Mouse (Mus musculus) heart, embryonic 12.5 days (tissue): ENCODE measurements around the gene Il16. TPM values are rescaled to one million over a fixed set of nuclear protein-coding genes. Genes with fewer than 3 reads are reported as not detected.

Source experiments
- ATAC-seq: fragments of 200-750 bp; cut with Nextera tagmentation; 2 replicates; pipeline ENCODE4 v1.8.0; 2017; ENCODE audit warnings: moderate TSS enrichment, moderate library complexity; ENCODE audit not compliant: insufficient number of reproducible peaks, low FRiP score
- H3K27ac ChIP-seq: fragments of 300-500 bp; sonication (generic); 2 replicates; pipeline ENCODE4 v1.5.1; 2016; ENCODE audit warnings: mild to moderate bottlenecking, moderate library complexity; ENCODE audit not compliant: poor library complexity, severe bottlenecking
- H3K27me3 ChIP-seq: fragments of 300-500 bp; sonication (generic); replicated peaks from 2 replicates; pipeline ENCODE4 v1.6.1; 2016; ENCODE audit warnings: mild to moderate bottlenecking, moderate library complexity
- H3K36me3 ChIP-seq: fragments of 300-500 bp; sonication (generic); 2 replicates; pipeline ENCODE4 v1.6.1; 2016; ENCODE audit warnings: mild to moderate bottlenecking, moderate library complexity
- H3K4me1 ChIP-seq: fragments of 300-500 bp; sonication (generic); replicated peaks from 2 replicates; pipeline ENCODE4 v1.6.1; 2016; ENCODE audit warnings: mild to moderate bottlenecking
- H3K4me2 ChIP-seq: fragments of 300-500 bp; sonication (generic); 2 replicates; pipeline ENCODE4 v1.6.1; 2016; ENCODE audit warnings: mild to moderate bottlenecking, moderate library complexity
- H3K4me3 ChIP-seq: fragments of 300-500 bp; sonication (generic); 2 replicates; pipeline ENCODE4 v1.5.1; 2016; ENCODE audit warnings: mild to moderate bottlenecking
- H3K9ac ChIP-seq: fragments of 300-500 bp; sonication (generic); 2 replicates; pipeline ENCODE4 v1.6.1; 2016; ENCODE audit warnings: mild to moderate bottlenecking, moderate library complexity
- H3K9me3 ChIP-seq: fragments of 300-500 bp; sonication (generic); replicated peaks from 2 replicates; pipeline ENCODE4 v1.6.1; 2016; ENCODE audit warnings: mild to moderate bottlenecking, moderate library complexity
- WGBS: fragments of 180-500 bp; shearing (Covaris S2); methylation state at CpG from one replicate; pipeline ENCODE4 v1.1.7; 2016; 5-methylcytosine and 5-hydroxymethylcytosine counted together
- polyA plus RNA-seq: library from polyadenylated mRNA; unstranded; fragments of >200 nt; fragmentation: Nextera tagmentation; extraction: Ambion mirVana; gene quantifications from 2 replicates; pipeline ENCODE4 v1.2.1, GENCODE M21; 2016

Il16 gene
- polyA plus RNA-seq, 1 experiment from 2014 or later, result 2.0 TPM

DNA sequence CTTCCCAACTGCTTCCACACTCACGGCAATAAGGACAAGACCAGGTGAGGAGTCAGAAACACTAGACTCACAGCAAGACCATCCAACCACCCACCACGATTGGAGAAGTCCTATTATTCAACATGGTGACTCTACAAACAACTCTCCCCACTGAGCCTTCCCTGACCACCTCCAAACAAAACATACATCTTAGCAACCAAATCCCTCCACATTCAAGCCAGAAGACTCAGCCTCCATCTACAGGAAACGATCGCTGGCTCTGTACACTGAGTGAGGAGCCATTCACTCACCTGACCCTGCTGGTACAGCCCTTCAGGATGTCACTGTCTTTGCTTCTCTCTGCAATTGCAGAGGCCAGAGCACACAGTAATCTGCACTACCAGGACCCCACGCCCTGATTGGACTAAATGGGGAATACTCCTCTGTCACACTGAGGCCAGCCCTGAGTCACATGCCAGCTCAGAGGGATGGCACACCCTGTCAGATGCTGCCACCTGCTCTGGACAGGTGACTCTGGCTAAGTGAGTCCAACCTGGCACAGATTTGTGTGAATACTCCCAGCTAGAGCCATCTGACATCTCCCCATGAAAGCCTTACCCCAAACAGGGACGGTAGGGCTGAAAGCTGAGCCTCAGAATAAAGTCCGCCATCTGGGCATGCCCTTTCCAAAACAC lies 10.3 kb downstream of the Il16 start:
- no peaks in the 10 kb centered on the region for H3K36me3 ChIP-seq
- H3K4me3 ChIP-seq, result no peak overlapping the region
- H3K9ac ChIP-seq, result no peak overlapping the region
- peaks cover 21% of the 10 kb centered on the region for H3K4me1 ChIP-seq
- 87% methylated on average over 7 of the region's 7 CpGs for WGBS
- H3K9me3 ChIP-seq, result no peaks in the 10 kb centered on the region
- no peak overlapping the region for H3K4me2 ChIP-seq
- ATAC-seq, result no peak
- H3K27ac ChIP-seq, result no peak overlapping the region
- 0 out of 2 replicates have a peak, but pooled peaks cover 4% of the 10 kb centered on the region for H3K27me3 ChIP-seq

DNA sequence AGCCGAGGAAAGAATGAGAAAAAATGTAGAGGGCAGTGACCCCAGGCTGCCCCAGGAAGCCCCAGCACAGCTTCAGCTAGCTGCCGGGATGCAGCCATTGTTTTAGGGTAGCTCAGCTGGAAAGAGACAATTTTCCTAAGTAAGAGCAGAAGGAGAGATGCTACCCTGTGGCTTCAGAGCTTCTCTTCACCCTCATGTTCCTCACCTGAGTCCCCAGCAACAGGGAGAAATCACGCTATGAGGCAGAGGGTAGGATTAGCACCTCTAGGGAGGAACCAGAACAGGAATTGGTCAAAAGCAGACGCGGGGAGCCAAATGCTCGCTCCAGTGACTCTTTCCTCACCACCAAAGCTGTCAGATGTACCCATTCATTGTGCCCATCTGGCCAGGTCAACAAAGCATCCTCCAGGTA lies 10.8 kb downstream of the Il16 start:
- no peak overlapping the region for H3K4me2 ChIP-seq
- no peak overlapping the region for H3K9ac ChIP-seq
- no peak overlapping the region for H3K4me3 ChIP-seq
- H3K9me3 ChIP-seq, result no peaks in the 10 kb centered on the region
- no peaks in the 10 kb centered on the region for H3K36me3 ChIP-seq
- ATAC-seq, result no peak
- no peak overlapping the region for H3K27ac ChIP-seq
- WGBS, result 65% methylated on average over 6 of the region's 6 CpGs
- 0 out of 2 replicates have a peak, but pooled peaks cover 4% of the 10 kb centered on the region for H3K27me3 ChIP-seq
- peaks cover 15% of the 10 kb centered on the region for H3K4me1 ChIP-seq

DNA sequence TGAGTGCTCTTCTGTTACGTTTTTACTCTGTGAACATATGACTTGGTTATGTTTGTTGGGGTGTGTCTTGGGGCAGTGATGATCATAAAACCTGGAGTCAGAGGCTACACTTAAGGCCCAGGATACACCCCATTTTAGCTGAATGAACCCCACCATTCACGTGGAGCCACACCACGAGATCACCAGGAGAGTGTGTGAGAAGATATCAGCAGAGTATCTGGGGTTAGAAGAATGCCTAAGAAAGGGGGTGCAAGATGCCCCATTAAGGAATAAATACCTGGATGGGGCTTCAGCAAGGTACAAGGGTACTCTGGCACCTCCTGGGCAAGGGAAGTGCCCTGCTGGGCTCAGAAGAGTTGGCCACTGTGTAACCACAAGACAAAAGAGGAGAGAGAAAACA lies 11.3 kb downstream of the Il16 start:
- Histone ChIP-seq H3K4me2 (no peak overlapping the region), H3K27ac (no peak overlapping the region), H3K9ac (no peak overlapping the region), H3K27me3 (0 out of 2 replicates have a peak, but pooled peaks cover 4% of the 10 kb centered on the region), H3K4me1 (peaks cover 11% of the 10 kb centered on the region), H3K4me3 (no peak overlapping the region), H3K36me3 (no peaks in the 10 kb centered on the region), H3K9me3 (no peaks in the 10 kb centered on the region)
- no peak for ATAC-seq
- WGBS, result 83% methylated on average over 3 of the region's 3 CpGs

DNA sequence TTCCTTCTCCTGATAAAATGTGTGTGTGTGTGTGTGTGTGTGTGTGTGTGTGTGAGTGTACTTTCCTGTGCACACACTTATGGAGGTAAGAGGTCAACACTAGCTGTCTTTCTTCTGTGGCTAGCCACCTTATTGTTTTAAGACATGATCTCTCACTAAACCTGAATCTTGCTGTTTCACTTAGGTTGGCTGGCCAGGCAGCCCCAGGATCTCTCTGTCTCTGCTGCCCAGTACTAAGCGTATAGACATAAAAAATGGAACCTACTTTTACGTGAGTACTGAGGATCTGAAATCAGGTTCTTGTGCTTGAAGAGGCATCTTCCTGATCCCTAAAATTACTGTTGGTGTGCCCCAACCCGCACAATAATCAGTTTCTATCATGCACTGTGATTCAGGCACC lies 12.7 kb downstream of the Il16 start:
- WGBS, result 84% methylated on average over 3 of the region's 3 CpGs
- H3K4me1 ChIP-seq, result no peaks in the 10 kb centered on the region
- no peak overlapping the region for H3K4me3 ChIP-seq
- H3K36me3 ChIP-seq, result no peaks in the 10 kb centered on the region
- 0 out of 2 replicates have a peak, but pooled peaks cover 4% of the 10 kb centered on the region for H3K27me3 ChIP-seq
- ATAC-seq, result no peak
- H3K4me2 ChIP-seq, result no peak overlapping the region
- no peaks in the 10 kb centered on the region for H3K9me3 ChIP-seq
- no peak overlapping the region for H3K9ac ChIP-seq
- no peak overlapping the region for H3K27ac ChIP-seq

DNA sequence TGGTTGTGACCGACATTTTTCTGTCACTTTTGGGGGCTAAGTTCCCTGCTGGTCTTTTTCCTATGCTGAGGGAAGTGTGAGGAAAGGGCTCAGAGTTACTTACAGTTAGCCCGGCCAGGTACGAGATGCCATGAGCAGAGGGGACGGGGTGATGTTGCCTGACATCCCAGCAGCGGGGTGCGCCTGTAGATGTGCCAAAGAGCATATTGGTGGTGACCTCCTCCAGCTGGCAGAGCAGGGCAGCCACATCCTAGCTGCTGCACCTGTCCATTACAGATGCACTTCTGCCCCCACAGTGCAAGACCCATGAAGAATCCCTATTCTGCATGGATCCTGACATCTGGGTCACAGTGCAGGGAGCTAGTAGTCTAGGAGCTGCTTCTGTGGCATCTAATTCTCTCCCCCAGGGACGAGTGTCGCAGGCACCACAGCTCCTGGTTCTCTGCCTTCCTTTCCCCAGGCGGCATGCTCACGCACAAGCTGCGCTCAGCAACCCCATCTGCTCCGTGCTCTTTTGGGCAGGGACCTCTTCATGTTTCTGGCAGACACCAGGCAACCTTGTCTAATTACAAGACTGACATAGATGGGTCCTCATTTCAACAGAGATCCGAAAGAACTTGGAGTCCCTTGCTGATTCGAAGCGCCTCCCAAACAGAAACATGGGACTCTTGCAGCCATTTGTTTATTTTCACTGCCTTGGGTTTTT lies 13.4 kb downstream of the Il16 start:
- Histone ChIP-seq H3K27ac (no peak overlapping the region), H3K4me1 (no peaks in the 10 kb centered on the region), H3K36me3 (no peaks in the 10 kb centered on the region), H3K4me2 (no peak overlapping the region), H3K9ac (no peak overlapping the region), H3K27me3 (0 out of 2 replicates have a peak, but pooled peaks cover 4% of the 10 kb centered on the region), H3K4me3 (no peak overlapping the region), H3K9me3 (no peaks in the 10 kb centered on the region)
- WGBS, result 76% methylated on average over 15 of the region's 15 CpGs
- no peak for ATAC-seq

DNA sequence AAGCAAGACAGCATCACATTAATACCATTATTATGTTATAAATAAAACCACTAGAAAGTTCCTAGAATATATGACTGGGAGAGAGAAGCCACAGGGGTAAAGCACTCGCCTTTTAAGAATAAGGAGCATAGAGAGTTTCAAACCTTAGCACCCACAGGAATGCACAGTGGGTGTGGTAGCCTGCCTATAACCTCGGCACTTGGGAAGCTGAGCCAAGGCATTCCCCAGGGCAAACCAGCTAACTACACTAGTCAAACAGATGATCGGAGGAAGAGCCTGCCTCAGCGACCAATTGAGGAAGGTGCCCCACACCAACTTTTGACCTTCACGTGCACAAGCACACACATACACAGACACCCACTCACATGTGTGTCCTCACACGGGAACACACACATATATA lies 14.2 kb downstream of the Il16 start:
- Histone ChIP-seq H3K9me3 (no peaks in the 10 kb centered on the region), H3K4me1 (0 out of 2 replicates have a peak, but pooled peaks cover 6% of the 10 kb centered on the region), H3K4me3 (no peak overlapping the region), H3K4me2 (no peak overlapping the region), H3K36me3 (no peaks in the 10 kb centered on the region), H3K9ac (no peak overlapping the region), H3K27me3 (0 out of 2 replicates have a peak, but pooled peaks cover 4% of the 10 kb centered on the region), H3K27ac (no peak overlapping the region)
- no peak for ATAC-seq
- 80% methylated on average over 6 of the region's 6 CpGs for WGBS

DNA sequence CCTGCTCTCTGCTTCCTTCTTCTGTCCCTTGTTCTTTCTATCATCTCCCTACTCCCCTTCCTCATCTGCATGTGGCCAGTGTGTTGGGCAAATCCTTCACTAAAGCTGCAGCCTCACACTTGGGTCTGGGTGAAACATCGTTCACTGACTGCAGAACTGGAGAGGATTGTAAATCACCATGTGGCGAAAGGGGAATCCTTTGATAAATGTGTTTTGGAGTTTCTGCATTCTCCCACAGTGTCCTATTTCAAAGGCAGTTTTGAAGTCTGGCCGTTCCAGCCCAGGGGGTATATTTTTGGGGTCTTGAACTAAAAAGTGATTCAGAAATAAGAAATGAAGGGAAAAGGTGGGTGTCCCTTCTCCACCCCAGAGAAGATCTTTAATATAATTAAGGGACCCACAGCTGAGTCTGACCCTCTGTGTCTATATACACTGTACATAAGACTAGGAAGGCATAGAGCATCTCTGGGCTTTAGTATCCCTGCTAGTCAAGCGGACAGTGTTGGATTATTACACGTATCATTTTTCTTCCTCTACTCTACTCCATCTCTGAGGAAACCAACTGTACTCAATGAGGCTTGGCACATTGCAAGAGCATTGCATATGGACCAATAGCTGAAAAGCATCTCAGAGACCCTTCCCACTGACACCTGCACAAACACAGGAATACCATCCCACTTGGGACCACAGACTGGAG lies 18.4 kb downstream of the Il16 start:
- H3K27ac ChIP-seq, result no peak overlapping the region
- no peaks in the 10 kb centered on the region for H3K36me3 ChIP-seq
- H3K9ac ChIP-seq, result no peak overlapping the region
- 61% methylated on average over 5 of the region's 5 CpGs for WGBS
- H3K4me3 ChIP-seq, result no peak overlapping the region
- no peak overlapping the region for H3K4me2 ChIP-seq
- peaks cover 23% of the 10 kb centered on the region for H3K4me1 ChIP-seq
- no peaks in the 10 kb centered on the region for H3K9me3 ChIP-seq
- ATAC-seq, result no peak
- 0 out of 2 replicates have a peak, but pooled peaks cover 3% of the 10 kb centered on the region for H3K27me3 ChIP-seq

DNA sequence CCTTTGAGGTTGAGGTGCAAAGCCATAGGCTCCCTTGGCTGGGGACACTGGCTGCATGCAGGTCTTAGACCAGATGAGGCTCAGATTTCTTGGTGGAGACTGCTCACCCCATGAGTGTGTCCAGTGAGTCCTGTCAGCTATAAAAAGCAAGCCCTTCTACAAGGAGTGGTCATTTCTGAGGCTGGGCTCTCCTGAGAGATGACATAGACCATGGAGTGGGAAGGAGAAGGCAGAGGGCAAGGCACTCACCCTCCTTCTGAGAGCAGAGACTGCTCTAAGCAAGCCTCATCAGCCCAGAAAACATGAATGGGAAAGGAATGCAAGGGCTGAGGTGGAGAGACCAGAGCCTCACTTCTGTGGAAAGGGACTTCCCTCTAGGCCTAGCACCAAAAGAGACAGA lies 19.7 kb downstream of the Il16 start:
- no peak for ATAC-seq
- no peak overlapping the region for H3K9ac ChIP-seq
- no peak overlapping the region for H3K4me3 ChIP-seq
- no peaks in the 10 kb centered on the region for H3K9me3 ChIP-seq
- H3K4me1 ChIP-seq, result peaks cover 23% of the 10 kb centered on the region
- no peaks in the 10 kb centered on the region for H3K27me3 ChIP-seq
- no peak overlapping the region for H3K4me2 ChIP-seq
- no peak overlapping the region for H3K27ac ChIP-seq
- no peaks in the 10 kb centered on the region for H3K36me3 ChIP-seq

DNA sequence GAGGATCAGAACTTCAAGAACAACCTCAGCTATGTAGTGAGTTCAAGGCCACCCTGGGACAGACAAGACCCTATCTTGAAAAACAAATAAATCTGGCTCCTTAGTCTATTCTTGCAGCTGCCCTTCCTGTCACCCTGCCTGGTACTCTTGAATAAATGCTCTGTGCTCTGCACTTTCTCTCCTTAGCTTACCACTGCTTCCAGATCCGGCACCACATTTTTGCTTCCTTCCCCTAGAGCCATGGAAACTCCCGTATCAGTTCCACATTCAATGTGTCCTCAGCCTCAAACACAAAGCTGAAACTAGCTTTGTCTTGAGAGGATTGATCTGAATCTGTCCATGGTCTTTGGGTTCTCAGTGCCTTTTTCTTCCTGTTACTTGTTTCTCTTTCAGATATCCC lies 21.0 kb downstream of the Il16 start:
- no peak overlapping the region for H3K9ac ChIP-seq
- no peak overlapping the region for H3K4me3 ChIP-seq
- peaks cover 23% of the 10 kb centered on the region for H3K4me1 ChIP-seq
- no peaks in the 10 kb centered on the region for H3K27me3 ChIP-seq
- no peaks in the 10 kb centered on the region for H3K36me3 ChIP-seq
- WGBS, result 40% methylated on average over 2 of the region's 2 CpGs
- H3K27ac ChIP-seq, result no peak overlapping the region
- no peak for ATAC-seq
- H3K4me2 ChIP-seq, result no peak overlapping the region
- no peaks in the 10 kb centered on the region for H3K9me3 ChIP-seq

DNA sequence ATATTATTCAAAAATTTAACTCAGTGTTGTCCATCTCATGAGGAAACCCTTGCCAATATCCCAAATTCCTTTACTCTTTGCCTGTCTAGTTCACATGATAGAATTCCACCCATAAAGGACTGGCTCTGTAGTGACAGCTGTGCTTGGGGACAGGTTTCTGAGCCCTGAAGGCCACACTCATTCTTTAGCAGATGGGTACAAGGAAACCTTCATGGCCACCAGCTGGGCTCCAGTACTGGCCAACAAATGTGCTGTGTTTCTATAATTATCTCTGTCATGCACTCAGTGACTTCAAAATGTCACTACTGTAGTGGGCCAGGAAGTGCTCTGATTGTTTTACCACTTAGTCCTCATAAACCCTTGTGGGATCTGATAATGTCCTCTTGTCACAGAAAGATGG lies 21.6 kb downstream of the Il16 start:
- H3K4me1 ChIP-seq, result peaks cover 23% of the 10 kb centered on the region
- H3K27me3 ChIP-seq, result no peaks in the 10 kb centered on the region
- H3K4me3 ChIP-seq, result no peak overlapping the region
- no peak overlapping the region for H3K4me2 ChIP-seq
- no peak for ATAC-seq
- H3K9ac ChIP-seq, result no peak overlapping the region
- H3K9me3 ChIP-seq, result no peaks in the 10 kb centered on the region
- no peaks in the 10 kb centered on the region for H3K36me3 ChIP-seq
- no peak overlapping the region for H3K27ac ChIP-seq

DNA sequence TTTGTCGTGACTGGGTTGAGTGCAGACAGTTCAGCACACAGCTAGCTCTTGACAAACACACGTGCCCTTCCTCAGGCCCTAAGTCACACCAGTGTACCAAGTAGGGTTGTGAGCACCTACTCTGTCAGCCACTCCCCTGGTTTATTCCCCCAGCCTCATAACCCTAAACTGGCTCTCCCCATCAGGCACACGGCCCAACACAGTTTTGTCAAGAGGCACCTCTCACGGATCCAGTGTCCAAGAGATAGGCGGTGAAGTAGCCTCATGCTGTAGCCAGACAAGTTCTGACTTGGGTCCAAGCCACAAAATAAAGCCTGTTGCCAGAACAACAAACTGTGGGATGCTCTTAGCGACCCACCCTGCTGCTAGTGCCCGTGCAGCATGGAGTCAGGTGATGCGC lies 22.3 kb downstream of the Il16 start:
- H3K9ac ChIP-seq, result no peak overlapping the region
- no peak overlapping the region for H3K4me2 ChIP-seq
- no peak overlapping the region for H3K4me3 ChIP-seq
- peaks cover 23% of the 10 kb centered on the region for H3K4me1 ChIP-seq
- WGBS, result 79% methylated on average over 8 of the region's 8 CpGs
- ATAC-seq, result no peak
- no peaks in the 10 kb centered on the region for H3K9me3 ChIP-seq
- no peaks in the 10 kb centered on the region for H3K36me3 ChIP-seq
- H3K27me3 ChIP-seq, result no peaks in the 10 kb centered on the region
- H3K27ac ChIP-seq, result no peak overlapping the region
